Mouse (Mus musculus) embryo, embryonic 10 days (tissue): ENCODE data around the gene Ugt1a9.

Source experiments
- DNase-seq: peaks from one replicate; pipeline ENCODE4 v3.0.0-alpha.2; 2015; ENCODE audit warnings: low spot score

Ugt1a9 gene

GRCm38 (mm10) chr1:88260114-88260513, 189.5 kb downstream of the Ugt1a9 start:
- DNase-seq: no peak

- DNase-seq: no peak
Measured at GRCm38 (mm10) chr1:88260604-88261377, 190.2 kb downstream of the Ugt1a9 start.

- DNase-seq: no peak
Measured at GRCm38 (mm10) chr1:88261706-88262105, 191.1 kb downstream of the Ugt1a9 start.

- DNase-seq: no peak
Measured at GRCm38 (mm10) chr1:88262255-88262654, 191.7 kb downstream of the Ugt1a9 start.

- no peak for DNase-seq
Measured at GRCm38 (mm10) chr1:88262961-88263360, 192.4 kb downstream of the Ugt1a9 start.

GRCm38 (mm10) chr1:88263778-88264177, 193.2 kb downstream of the Ugt1a9 start:
- DNase-seq: no peak

- no peak for DNase-seq
Measured at GRCm38 (mm10) chr1:88264237-88264868, 193.8 kb downstream of the Ugt1a9 start.

- DNase-seq: no peak
Measured at GRCm38 (mm10) chr1:88264869-88265240, 194.3 kb downstream of the Ugt1a9 start.

- DNase-seq: no peak
Measured at GRCm38 (mm10) chr1:88266123-88266522, 195.5 kb downstream of the Ugt1a9 start.

- DNase-seq: no peak
Measured at GRCm38 (mm10) chr1:88267489-88267888, 196.9 kb downstream of the Ugt1a9 start.

GRCm38 (mm10) chr1:88268070-88268469, 197.5 kb downstream of the Ugt1a9 start:
- DNase-seq: no peak
